Mouse (Mus musculus): ENCODE data around the gene Nutf2-ps1. TPM values are rescaled to one million over a fixed set of nuclear protein-coding genes. Genes with fewer than 3 reads are reported as not detected.

The Nutf2-ps1 gene
- 222 and 233 TPM in 2 replicates for polyA plus RNA-seq (2015; fragmentation: Nextera tagmentation; extraction: Ambion mirVana)

GRCm38 (mm10) chr19:53588968-53589367 lies at the start of gene Nutf2-ps1:
Nutf2-ps1 (minus strand) TSS chr19:53589068.

GRCm38 (mm10) chr19:53599757-53600539 lies 11.1 kb upstream of the Nutf2-ps1 start, which contains the start of gene Smc3:
Smc3 (plus strand) TSS chr19:53600398.

Other genes with a start within 250 kb of the Nutf2-ps1 start
- not detected in 2 replicates for gene Gm10197, start 217.3 kb downstream of the Nutf2-ps1 start, polyA plus RNA-seq (2015; fragmentation: Nextera tagmentation; extraction: Ambion mirVana)
- 23.6 and 32.1 TPM in 2 replicates for gene Smndc1, start 198.5 kb downstream of the Nutf2-ps1 start, polyA plus RNA-seq (2015; fragmentation: Nextera tagmentation; extraction: Ambion mirVana)
- 8.9 and 10.0 TPM in 2 replicates for gene Dusp5, start 60.0 kb downstream of the Nutf2-ps1 start, polyA plus RNA-seq (2015; fragmentation: Nextera tagmentation; extraction: Ambion mirVana)
- gene Smc3, start 11.3 kb upstream of the Nutf2-ps1 start, polyA plus RNA-seq (2015; fragmentation: Nextera tagmentation; extraction: Ambion mirVana), result 26.6 and 31.6 TPM in 2 replicates
- gene Rbm20, start 88.2 kb upstream of the Nutf2-ps1 start, polyA plus RNA-seq (2015; fragmentation: Nextera tagmentation; extraction: Ambion mirVana), result 1.1 and 1.6 TPM in 2 replicates